Mouse (Mus musculus): Measurements from ENCODE around the gene Sccpdh. TPM values are rescaled to one million over a fixed set of nuclear protein-coding genes. Genes with fewer than 3 reads are reported as not detected.

Sccpdh gene
- 10 to 100 TPM in 4 of 26 experiments, 1 to 10 TPM in 22; 1.9 to 16.3 (median 5.6) TPM for total RNA-seq (2018; cell fraction: chromatin; rRNA removed)
- 10 to 100 TPM in 12 of 26 experiments, 1 to 10 TPM in 14; 4.8 to 13.9 (median 9.2) TPM for total RNA-seq (2018; cell fraction: cytosol; rRNA removed)
- 10 to 100 TPM in 4 of 26 experiments, 1 to 10 TPM in 22; 2.0 to 17.0 (median 4.2) TPM for total RNA-seq (2018; cell fraction: nucleus; rRNA removed)
- 8.7 to 18.7 TPM (median 15.8 TPM) in 3 replicates for polyA plus RNA-seq (2018)

- H3K36me3 ChIP-seq (ENCODE audit: inconsistent target): no peaks in the 10 kb centered on the region
- H3K27ac ChIP-seq: no peak within 1 kb of the TSS
- no peaks in the 10 kb centered on the region for H3K79me2 ChIP-seq (ENCODE audit: inconsistent target)
- peak within 1 kb of the TSS; percentile 32 for H3K4me3 ChIP-seq (ENCODE audit: inconsistent target)
- under 1% methylated on average over 84 of the region's 84 CpGs for WGBS (ENCODE audit: missing documents)
Observed at GRCm38 (mm10) chr1:179668013-179668805, at the start of gene Sccpdh. TSS of gene Sccpdh (plus strand) at chr1:179668210.

- no peak overlapping the region for H3K27ac ChIP-seq
- H3K4me3 ChIP-seq (ENCODE audit: inconsistent target): no peak overlapping the region
- WGBS (ENCODE audit: missing documents): 96% methylated on average over 10 of the region's 12 CpGs
- peaks cover 7% of the 10 kb centered on the region; the same call in 1 of the 2 replicates for H3K36me3 ChIP-seq (ENCODE audit: inconsistent target)
- no peaks in the 10 kb centered on the region for H3K79me2 ChIP-seq (ENCODE audit: inconsistent target)
Observed at GRCm38 (mm10) chr1:179622665-179623064, 45.3 kb upstream of the Sccpdh start.

GRCm38 (mm10) chr1:179623657-179624056, 44.4 kb upstream of the Sccpdh start:
- Histone ChIP-seq H3K27ac (no peak overlapping the region), H3K36me3 (ENCODE audit: inconsistent target) (peaks cover 7% of the 10 kb centered on the region; the same call in 1 of the 2 replicates), H3K79me2 (ENCODE audit: inconsistent target) (no peaks in the 10 kb centered on the region), H3K4me3 (ENCODE audit: inconsistent target) (no peak overlapping the region)
- WGBS (ENCODE audit: missing documents): 58% methylated on average over 4 of the region's 4 CpGs

- WGBS (ENCODE audit: missing documents): 81% methylated on average over 4 of the region's 4 CpGs
- no peak overlapping the region for H3K27ac ChIP-seq
- no peaks in the 10 kb centered on the region for H3K79me2 ChIP-seq (ENCODE audit: inconsistent target)
- peaks cover 7% of the 10 kb centered on the region; the same call in 1 of the 2 replicates for H3K36me3 ChIP-seq (ENCODE audit: inconsistent target)
- H3K4me3 ChIP-seq (ENCODE audit: inconsistent target): no peak overlapping the region
Observed at GRCm38 (mm10) chr1:179624354-179624753, 43.7 kb upstream of the Sccpdh start.

GRCm38 (mm10) chr1:179627855-179628254, 40.2 kb upstream of the Sccpdh start:
- 93% methylated on average over 4 of the region's 4 CpGs for WGBS (ENCODE audit: missing documents)
- Histone ChIP-seq H3K4me3 (ENCODE audit: inconsistent target) (no peak overlapping the region), H3K27ac (no peak overlapping the region), H3K79me2 (ENCODE audit: inconsistent target) (no peaks in the 10 kb centered on the region), H3K36me3 (ENCODE audit: inconsistent target) (peaks cover 7% of the 10 kb centered on the region; the same call in 1 of the 2 replicates)

GRCm38 (mm10) chr1:179628438-179629106, 39.4 kb upstream of the Sccpdh start:
- Histone ChIP-seq H3K79me2 (ENCODE audit: inconsistent target) (no peaks in the 10 kb centered on the region), H3K27ac (no peak overlapping the region), H3K36me3 (ENCODE audit: inconsistent target) (peaks cover 7% of the 10 kb centered on the region; the same call in 1 of the 2 replicates), H3K4me3 (ENCODE audit: inconsistent target) (no peak overlapping the region)
- WGBS (ENCODE audit: missing documents): 65% methylated on average over 8 of the region's 8 CpGs

GRCm38 (mm10) chr1:179629276-179629675, 38.7 kb upstream of the Sccpdh start:
- Histone ChIP-seq H3K27ac (no peak overlapping the region), H3K36me3 (ENCODE audit: inconsistent target) (peaks cover 7% of the 10 kb centered on the region; the same call in 1 of the 2 replicates), H3K4me3 (ENCODE audit: inconsistent target) (no peak overlapping the region), H3K79me2 (ENCODE audit: inconsistent target) (no peaks in the 10 kb centered on the region)
- WGBS (ENCODE audit: missing documents): 94% methylated on average over 5 of the region's 5 CpGs

GRCm38 (mm10) chr1:179632746-179633413, 35.1 kb upstream of the Sccpdh start:
- 49% methylated on average over 11 of the region's 11 CpGs for WGBS (ENCODE audit: missing documents)
- H3K79me2 ChIP-seq (ENCODE audit: inconsistent target): no peaks in the 10 kb centered on the region
- no peak overlapping the region for H3K27ac ChIP-seq
- no peak overlapping the region for H3K4me3 ChIP-seq (ENCODE audit: inconsistent target)
- no peaks in the 10 kb centered on the region for H3K36me3 ChIP-seq (ENCODE audit: inconsistent target)

GRCm38 (mm10) chr1:179633414-179633752, 34.6 kb upstream of the Sccpdh start:
- H3K36me3 ChIP-seq (ENCODE audit: inconsistent target): no peaks in the 10 kb centered on the region
- 0% methylated on average over 1 of the region's 1 CpGs for WGBS (ENCODE audit: missing documents)
- no peak overlapping the region for H3K4me3 ChIP-seq (ENCODE audit: inconsistent target)
- H3K79me2 ChIP-seq (ENCODE audit: inconsistent target): no peaks in the 10 kb centered on the region
- no peak overlapping the region for H3K27ac ChIP-seq

GRCm38 (mm10) chr1:179634159-179634558, 33.9 kb upstream of the Sccpdh start:
- Histone ChIP-seq H3K36me3 (ENCODE audit: inconsistent target) (no peaks in the 10 kb centered on the region), H3K27ac (no peak overlapping the region), H3K4me3 (ENCODE audit: inconsistent target) (no peak overlapping the region), H3K79me2 (ENCODE audit: inconsistent target) (no peaks in the 10 kb centered on the region)
- 96% methylated on average over 3 of the region's 3 CpGs for WGBS (ENCODE audit: missing documents)

GRCm38 (mm10) chr1:179642726-179643125, 25.3 kb upstream of the Sccpdh start:
- Histone ChIP-seq H3K4me3 (ENCODE audit: inconsistent target) (no peak overlapping the region), H3K36me3 (ENCODE audit: inconsistent target) (no peaks in the 10 kb centered on the region), H3K79me2 (ENCODE audit: inconsistent target) (no peaks in the 10 kb centered on the region), H3K27ac (no peak overlapping the region)
- WGBS (ENCODE audit: missing documents): 77% methylated on average over 4 of the region's 4 CpGs

- Histone ChIP-seq H3K27ac (no peak overlapping the region), H3K36me3 (ENCODE audit: inconsistent target) (no peaks in the 10 kb centered on the region), H3K4me3 (ENCODE audit: inconsistent target) (no peak overlapping the region), H3K79me2 (ENCODE audit: inconsistent target) (no peaks in the 10 kb centered on the region)
- 92% methylated on average over 3 of the region's 3 CpGs for WGBS (ENCODE audit: missing documents)
Observed at GRCm38 (mm10) chr1:179644151-179644550, 23.9 kb upstream of the Sccpdh start.

- Histone ChIP-seq H3K27ac (no peak overlapping the region), H3K4me3 (ENCODE audit: inconsistent target) (no peak overlapping the region), H3K79me2 (ENCODE audit: inconsistent target) (no peaks in the 10 kb centered on the region), H3K36me3 (ENCODE audit: inconsistent target) (no peaks in the 10 kb centered on the region)
- 66% methylated on average over 13 of the region's 13 CpGs for WGBS (ENCODE audit: missing documents)
Observed at GRCm38 (mm10) chr1:179645101-179645979, 22.7 kb upstream of the Sccpdh start.

- no peak overlapping the region for H3K27ac ChIP-seq
- no peak overlapping the region for H3K4me3 ChIP-seq (ENCODE audit: inconsistent target)
- no peaks in the 10 kb centered on the region for H3K79me2 ChIP-seq (ENCODE audit: inconsistent target)
- WGBS (ENCODE audit: missing documents): 26% methylated on average over 4 of the region's 4 CpGs
- H3K36me3 ChIP-seq (ENCODE audit: inconsistent target): no peaks in the 10 kb centered on the region
Observed at GRCm38 (mm10) chr1:179645980-179646268, 22.1 kb upstream of the Sccpdh start.
